Mouse (Mus musculus): ENCODE measurements around the gene Rps21. TPM values are rescaled to one million over a fixed set of nuclear protein-coding genes. Genes with fewer than 3 reads are reported as not detected.
A peak's percentile ranks its signal among the peaks of the same experiment; 100 is the strongest.

Rps21 gene
- polyA plus RNA-seq, 1 experiment from 2014 or later, result 516 TPM

- Histone ChIP-seq H3K36me3 (no peaks in the 10 kb centered on the region), H3K9me3 (no peaks in the 10 kb centered on the region), H3K9ac (no peak overlapping the region), H3K4me2 (no peak overlapping the region), H3K4me3 (replicated peaks) (no peak overlapping the region), H3K27me3 (replicated peaks) (no peaks in the 10 kb centered on the region), H3K27ac (no peak overlapping the region), H3K4me1 (0 out of 2 replicates have a peak, but pooled peaks cover 3% of the 10 kb centered on the region)
- ATAC-seq (ENCODE audit: insufficient read depth, low FRiP score, low read depth), result peak; percentile 80
- WGBS, result 21% methylated on average over 5 of the region's 5 CpGs
These were observed 43.6 kb downstream of the Rps21 start for GRCm38 (mm10) chr2:180300771-180301170.

GRCm38 (mm10) chr2:180302201-180302600 is 45.0 kb downstream of the Rps21 start:
- Histone ChIP-seq H3K36me3 (no peaks in the 10 kb centered on the region), H3K4me3 (replicated peaks) (no peak overlapping the region), H3K27ac (no peak overlapping the region), H3K9me3 (no peaks in the 10 kb centered on the region), H3K4me1 (peaks cover 7% of the 10 kb centered on the region; the same call in 1 of the 2 replicates), H3K27me3 (replicated peaks) (no peaks in the 10 kb centered on the region), H3K4me2 (no peak overlapping the region), H3K9ac (no peak overlapping the region)
- no peak for ATAC-seq (ENCODE audit: insufficient read depth, low FRiP score, low read depth)
- WGBS, result 78% methylated on average over 4 of the region's 4 CpGs

- Histone ChIP-seq H3K4me1 (peaks cover 7% of the 10 kb centered on the region; the same call in 1 of the 2 replicates), H3K4me2 (no peak overlapping the region), H3K27ac (no peak overlapping the region), H3K9ac (no peak overlapping the region), H3K27me3 (replicated peaks) (no peaks in the 10 kb centered on the region), H3K9me3 (no peaks in the 10 kb centered on the region), H3K36me3 (no peaks in the 10 kb centered on the region), H3K4me3 (replicated peaks) (no peak overlapping the region)
- 80% methylated on average over 12 of the region's 12 CpGs for WGBS
- ATAC-seq (ENCODE audit: insufficient read depth, low FRiP score, low read depth), result no peak
These were observed 46.3 kb downstream of the Rps21 start for GRCm38 (mm10) chr2:180303468-180303867.

- 56% methylated on average over 4 of the region's 4 CpGs for WGBS
- Histone ChIP-seq H3K27ac (no peak overlapping the region), H3K4me1 (peaks cover 7% of the 10 kb centered on the region; the same call in 1 of the 2 replicates), H3K4me3 (replicated peaks) (no peak overlapping the region), H3K9me3 (no peaks in the 10 kb centered on the region), H3K27me3 (replicated peaks) (no peaks in the 10 kb centered on the region), H3K4me2 (no peak overlapping the region), H3K36me3 (no peaks in the 10 kb centered on the region), H3K9ac (no peak overlapping the region)
- ATAC-seq (ENCODE audit: insufficient read depth, low FRiP score, low read depth), result no peak
These were observed 47.4 kb downstream of the Rps21 start for GRCm38 (mm10) chr2:180304554-180304953.

- Histone ChIP-seq H3K4me1 (peaks cover 5% of the 10 kb centered on the region; the same call in 1 of the 2 replicates), H3K4me2 (no peak overlapping the region), H3K4me3 (replicated peaks) (no peak overlapping the region), H3K27me3 (replicated peaks) (no peaks in the 10 kb centered on the region), H3K9me3 (no peaks in the 10 kb centered on the region), H3K36me3 (no peaks in the 10 kb centered on the region), H3K9ac (no peak overlapping the region), H3K27ac (no peak overlapping the region)
- 74% methylated on average over 3 of the region's 3 CpGs for whole genome bisulfite sequencing
- no peak for ATAC-seq (ENCODE audit: insufficient read depth, low FRiP score, low read depth)
These were observed 48.3 kb downstream of the Rps21 start for GRCm38 (mm10) chr2:180305490-180305889.

GRCm38 (mm10) chr2:180306009-180306408 is 48.8 kb downstream of the Rps21 start:
- Histone ChIP-seq H3K4me2 (no peak overlapping the region), H3K27ac (0 out of 2 replicates have a peak overlapping the region, but pooled peaks have one; percentile 9), H3K9ac (no peak overlapping the region), H3K4me3 (replicated peaks) (no peak overlapping the region), H3K9me3 (no peaks in the 10 kb centered on the region), H3K4me1 (peaks cover 3% of the 10 kb centered on the region; the same call in 1 of the 2 replicates), H3K36me3 (no peaks in the 10 kb centered on the region), H3K27me3 (replicated peaks) (no peaks in the 10 kb centered on the region)
- WGBS, result 86% methylated on average over 2 of the region's 2 CpGs
- ATAC-seq (ENCODE audit: insufficient read depth, low FRiP score, low read depth), result no peak

GRCm38 (mm10) chr2:180306423-180307168 is 49.4 kb downstream of the Rps21 start:
- 47% methylated on average over 8 of the region's 8 CpGs for WGBS
- Histone ChIP-seq H3K27ac (peak overlapping the region; percentile 40; the same call in 1 of the 2 replicates), H3K36me3 (no peaks in the 10 kb centered on the region)

GRCm38 (mm10) chr2:180307680-180308079 is 50.5 kb downstream of the Rps21 start:
- no peaks in the 10 kb centered on the region for H3K36me3 ChIP-seq
- H3K4me1 ChIP-seq, result peaks cover 3% of the 10 kb centered on the region; the same call in 1 of the 2 replicates
- ATAC-seq (ENCODE audit: insufficient read depth, low FRiP score, low read depth), result no peak
- no peak overlapping the region for H3K4me3 ChIP-seq (replicated peaks)
- H3K27me3 ChIP-seq (replicated peaks), result no peaks in the 10 kb centered on the region
- 43% methylated on average over 2 of the region's 2 CpGs for WGBS
- no peak overlapping the region for H3K9ac ChIP-seq
- no peak overlapping the region for H3K27ac ChIP-seq
- H3K9me3 ChIP-seq, result no peaks in the 10 kb centered on the region
- H3K4me2 ChIP-seq, result no peak overlapping the region

More at GRCm38 (mm10) chr2:180306423-180307168, 49.4 kb downstream of the Rps21 start:
- 0 out of 2 replicates have a peak, but pooled peaks have one; percentile 28 for ATAC-seq (ENCODE audit: insufficient read depth, low FRiP score, low read depth)
- Histone ChIP-seq H3K27me3 (replicated peaks) (no peaks in the 10 kb centered on the region), H3K9ac (no peak overlapping the region), H3K4me1 (peaks cover 3% of the 10 kb centered on the region; the same call in 1 of the 2 replicates), H3K4me2 (no peak overlapping the region), H3K9me3 (no peaks in the 10 kb centered on the region), H3K4me3 (replicated peaks) (no peak overlapping the region)

Small RNA genes within 50 kb of the gene (microRNA-seq; reads per million reads assigned to microRNA genes)
- gene Mir3091, result 0.58 reads per million

Other genes with a start within 250 kb of the Rps21 start
- gene Lsm14b, start 232.4 kb upstream of the Rps21 start, polyA plus RNA-seq (2015; fragmentation: Nextera tagmentation; extraction: Ambion mirVana), result 6.0 and 8.1 TPM in 2 replicates
- 558 and 580 TPM in 2 replicates for gene Psma7, start 214.9 kb upstream of the Rps21 start, polyA plus RNA-seq (2015; fragmentation: Nextera tagmentation; extraction: Ambion mirVana)
- 4.1 and 4.4 TPM in 2 replicates for gene Ss18l1, start 214.9 kb upstream of the Rps21 start, polyA plus RNA-seq (2015; fragmentation: Nextera tagmentation; extraction: Ambion mirVana)
- gene Mtg2, start 186.8 kb upstream of the Rps21 start, polyA plus RNA-seq (2015; fragmentation: Nextera tagmentation; extraction: Ambion mirVana), result 25.2 and 25.9 TPM in 2 replicates
- gene Hrh3, start 152.9 kb upstream of the Rps21 start, polyA plus RNA-seq (2015; fragmentation: Nextera tagmentation; extraction: Ambion mirVana), result 0.08 and 0.18 TPM in 2 replicates
- gene Osbpl2, start 138.1 kb upstream of the Rps21 start, polyA plus RNA-seq (2015; fragmentation: Nextera tagmentation; extraction: Ambion mirVana), result 34.2 and 37.3 TPM in 2 replicates
- 141 and 172 TPM in 2 replicates for gene Adrm1, start 85.9 kb upstream of the Rps21 start, polyA plus RNA-seq (2015; fragmentation: Nextera tagmentation; extraction: Ambion mirVana)
- gene Lama5, start 31.5 kb upstream of the Rps21 start, polyA plus RNA-seq (2015; fragmentation: Nextera tagmentation; extraction: Ambion mirVana), result 45.6 and 47.5 TPM in 2 replicates
- 14.5 and 15.2 TPM in 2 replicates for gene Cables2, start 16.1 kb downstream of the Rps21 start, polyA plus RNA-seq (2015; fragmentation: Nextera tagmentation; extraction: Ambion mirVana)
- gene Rbbp8nl, start 32.5 kb downstream of the Rps21 start, polyA plus RNA-seq (2015; fragmentation: Nextera tagmentation; extraction: Ambion mirVana), result 3.1 and 3.4 TPM in 2 replicates
- gene Gata5, start 77.3 kb downstream of the Rps21 start, polyA plus RNA-seq (2015; fragmentation: Nextera tagmentation; extraction: Ambion mirVana), result 5.5 and 6.0 TPM in 2 replicates
- gene Slco4a1, start 198.9 kb downstream of the Rps21 start, polyA plus RNA-seq (2015; fragmentation: Nextera tagmentation; extraction: Ambion mirVana), result 3.1 and 4.0 TPM in 2 replicates
- 0.89 and 1.3 TPM in 2 replicates for gene Ntsr1, start 242.6 kb downstream of the Rps21 start, polyA plus RNA-seq (2015; fragmentation: Nextera tagmentation; extraction: Ambion mirVana)